Mouse (Mus musculus): ENCODE results near the gene Inf2.

Gene Inf2

DNA sequence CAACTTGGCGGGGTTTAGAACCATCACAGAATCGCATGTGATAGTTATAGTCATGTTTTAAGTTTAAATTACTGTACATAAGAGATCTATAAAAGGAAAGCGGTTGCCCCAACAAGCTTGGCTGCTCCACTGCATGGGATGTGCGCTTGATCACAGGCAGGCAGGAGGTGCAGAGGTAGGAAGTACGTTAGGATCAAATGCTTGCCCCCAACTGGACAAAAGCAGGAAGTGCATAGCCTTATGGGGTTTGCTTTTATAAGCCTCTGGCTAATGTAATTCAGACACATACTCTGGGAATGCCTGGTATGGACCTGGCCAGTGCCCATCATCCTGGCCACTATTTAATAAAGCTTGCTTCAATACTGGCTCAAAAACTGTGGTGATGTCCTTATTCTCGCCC lies 17.5 kb upstream of the Inf2 start:
- DNase-seq = no peak

DNA sequence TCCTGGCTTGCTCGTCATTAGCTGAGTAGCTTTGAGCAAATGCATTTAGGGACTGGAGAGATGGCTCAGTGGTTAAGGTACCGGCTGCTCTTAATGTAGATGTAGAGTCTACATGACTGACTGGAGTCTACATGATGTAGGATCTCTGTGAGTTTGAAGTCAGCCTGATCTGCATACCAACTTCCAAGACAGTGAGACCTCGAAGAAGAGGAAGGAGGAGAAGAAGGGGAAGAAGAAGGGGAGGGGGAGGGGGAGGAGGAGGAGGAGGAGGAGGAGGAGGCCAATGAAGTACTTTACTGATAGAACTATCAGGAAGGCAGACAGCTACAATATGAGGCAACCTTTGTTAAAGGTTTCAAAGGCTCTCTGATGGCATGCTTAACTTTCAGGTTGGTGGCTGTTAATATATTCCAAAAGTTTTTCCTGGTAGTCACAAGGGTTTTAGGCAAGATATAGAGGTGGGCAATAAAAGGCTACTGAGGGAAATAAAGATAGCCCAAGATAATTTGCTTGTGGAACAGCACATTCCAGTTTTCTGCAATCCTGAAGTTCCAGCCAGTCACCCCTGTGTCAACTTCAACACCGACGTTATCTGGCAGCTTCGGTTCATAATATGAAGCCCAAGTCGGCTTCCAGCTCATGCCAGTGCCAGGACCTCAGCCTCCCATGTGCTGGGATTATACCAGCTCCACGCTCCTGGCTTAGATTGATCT lies 13.2 kb upstream of the Inf2 start:
- DNase-seq = no peak

DNA sequence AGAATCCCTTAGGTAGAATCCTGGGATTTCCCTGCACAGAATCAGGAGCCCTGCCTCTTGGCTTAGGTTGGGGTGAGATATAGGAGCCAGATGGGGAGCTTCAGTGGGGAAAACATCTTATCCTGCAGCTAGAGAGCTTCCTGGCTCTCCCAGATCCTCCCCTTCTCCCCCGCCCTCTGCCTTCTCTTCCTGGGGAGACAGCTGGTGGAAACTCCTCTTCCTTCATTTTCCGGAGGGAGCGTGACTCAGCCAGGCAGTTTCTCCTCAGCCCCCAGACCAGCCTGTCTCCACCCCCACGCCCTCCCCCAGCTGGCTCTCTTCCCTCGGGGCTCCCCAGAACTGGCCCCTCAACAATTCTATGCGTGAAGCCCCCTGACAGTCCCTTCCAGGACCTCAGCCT lies 12.2 kb upstream of the Inf2 start:
- DNase-seq = no peak

DNA sequence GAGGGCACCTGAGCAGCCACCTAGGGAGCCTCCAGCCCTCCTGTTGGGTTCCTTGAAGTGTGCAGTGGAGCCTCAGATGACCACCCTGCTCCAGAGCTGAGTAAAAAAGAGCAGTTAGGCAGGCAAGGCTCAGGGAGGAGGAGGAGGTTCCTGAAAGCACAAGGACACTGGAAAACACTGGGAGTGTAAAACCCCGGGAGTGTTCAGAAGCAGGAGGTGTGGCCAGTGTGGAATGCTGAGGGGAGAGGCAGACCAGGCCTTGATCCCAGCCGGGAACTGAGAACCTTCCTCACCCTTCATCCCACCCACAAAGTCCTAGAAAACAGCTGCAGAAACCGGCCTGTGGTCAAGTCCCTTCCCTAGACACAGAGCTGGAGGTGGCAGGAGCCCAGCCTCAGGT lies 11.8 kb upstream of the Inf2 start:
- no peak for DNase-seq

GRCm38 (mm10) chr12:112578296-112579090 lies 10.1 kb upstream of the Inf2 start:
- no peak for DNase-seq

GRCm38 (mm10) chr12:112579430-112579829 lies 9.2 kb upstream of the Inf2 start:
- no peak for DNase-seq

- DNase-seq = no peak
These were observed 8.7 kb upstream of the Inf2 start for GRCm38 (mm10) chr12:112579926-112580325.

DNA sequence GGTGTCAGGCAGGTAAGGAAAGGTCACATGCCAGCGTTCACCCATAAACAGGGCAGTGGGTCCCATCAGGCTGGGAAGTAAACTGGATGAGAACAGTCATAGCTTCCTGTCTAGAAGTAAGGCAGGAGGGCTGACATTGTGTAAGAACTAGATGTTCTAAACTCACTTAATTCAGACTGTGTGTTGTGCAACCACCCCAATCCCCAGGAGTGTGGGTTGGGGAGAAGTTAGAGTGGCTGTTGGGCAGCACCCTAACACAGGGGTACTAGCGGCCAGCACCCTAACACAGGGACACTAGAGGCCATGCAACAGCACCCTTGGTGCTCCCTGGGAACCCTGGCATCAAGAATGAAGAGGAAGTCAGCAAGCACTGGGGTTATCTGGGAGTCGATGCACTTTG lies 7.5 kb upstream of the Inf2 start:
- no peak for DNase-seq

DNA sequence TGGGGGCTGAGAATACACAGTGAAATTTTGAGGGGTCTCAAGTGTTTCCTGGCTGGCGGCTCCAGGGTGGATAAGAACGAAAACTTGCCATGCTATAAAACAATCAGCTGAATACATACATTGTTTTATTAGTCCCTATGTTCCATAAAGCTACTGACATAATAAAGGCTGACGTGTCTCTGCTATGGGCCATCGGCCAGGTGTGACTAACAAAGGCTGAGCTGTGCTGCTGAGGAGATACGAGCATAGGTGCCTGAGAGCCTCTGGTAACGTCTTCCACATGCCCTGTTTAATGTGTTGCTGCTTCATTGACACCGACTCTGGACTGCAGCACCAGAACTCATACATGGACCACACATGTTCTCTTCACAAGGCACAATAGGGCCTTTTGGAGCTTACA lies 3.6 kb upstream of the Inf2 start:
- no peak for DNase-seq

DNA sequence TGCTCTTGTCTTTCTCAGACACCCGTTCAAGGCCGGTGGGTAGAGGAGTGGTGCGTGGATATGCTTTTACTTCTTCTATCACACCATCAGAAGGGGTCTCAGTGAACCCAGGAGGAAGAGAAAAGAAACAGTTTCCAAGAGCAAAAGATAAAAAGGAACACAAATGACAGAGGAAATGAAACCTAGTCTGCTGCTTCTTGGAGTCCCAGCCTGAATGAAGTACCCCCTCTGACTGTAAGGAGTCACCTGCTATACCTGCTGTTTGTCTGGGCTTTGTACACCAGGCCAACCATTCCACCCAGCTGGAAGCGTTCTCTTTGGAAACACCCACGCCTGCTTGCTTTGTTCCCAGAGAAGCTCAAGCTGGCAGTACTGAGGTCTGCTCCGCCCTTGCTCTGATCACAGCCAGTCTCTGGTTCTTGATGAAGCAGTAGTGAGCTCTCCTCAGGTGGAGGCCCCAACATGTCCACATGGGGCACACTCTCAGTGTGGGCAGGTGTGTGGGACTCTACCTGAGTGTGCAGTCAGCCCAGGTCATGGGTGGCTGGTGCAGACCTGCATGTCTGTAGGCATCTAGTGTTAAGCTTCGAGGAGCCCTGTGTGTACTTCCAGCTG lies 2.6 kb upstream of the Inf2 start:
- no peak for DNase-seq

DNA sequence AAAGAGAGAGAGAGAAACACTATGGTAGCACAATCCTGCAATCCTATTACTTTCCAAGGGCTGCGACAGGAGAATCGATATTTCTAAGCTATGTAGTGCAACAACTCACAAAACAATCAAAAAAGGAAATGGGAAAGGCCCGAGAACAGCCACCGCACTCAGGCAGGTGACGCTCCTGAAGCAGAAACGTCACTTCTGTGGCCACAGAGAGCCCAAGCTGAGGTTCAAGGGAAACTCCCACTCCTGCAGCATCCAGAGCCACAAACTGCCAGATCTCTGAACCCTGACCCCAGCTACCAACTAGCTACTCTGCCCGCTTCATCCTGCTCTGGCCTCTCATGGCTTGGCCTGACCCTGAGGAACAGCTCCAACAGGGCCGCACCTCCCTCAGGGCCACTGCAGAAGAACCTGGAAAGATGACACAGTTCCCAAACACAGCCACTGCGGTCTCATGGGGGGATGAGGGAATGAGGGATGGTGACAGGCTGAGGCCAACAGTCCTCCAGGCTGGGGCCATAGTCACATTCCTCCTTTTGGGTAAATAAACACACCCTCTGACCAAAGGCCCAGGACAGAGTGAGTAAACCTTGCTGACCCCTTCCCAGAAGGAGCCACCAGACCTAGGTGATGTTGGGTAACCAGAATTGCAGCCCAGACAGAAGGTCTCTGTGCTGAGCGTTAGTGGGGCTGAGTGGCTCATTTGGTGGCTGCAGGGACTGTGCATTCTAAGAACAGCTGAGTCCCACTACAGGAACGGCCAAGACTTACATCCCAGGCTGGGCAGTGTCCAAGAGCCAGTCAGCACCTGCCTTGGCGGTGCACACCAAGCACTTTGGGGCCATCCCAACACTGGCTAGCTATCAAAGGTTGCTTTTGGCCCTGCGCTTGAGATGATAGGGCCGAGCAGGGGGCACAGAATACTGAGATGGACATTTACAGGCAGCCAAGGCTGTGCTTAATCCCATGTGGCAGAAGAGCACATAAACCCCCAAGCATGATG lies 1.2 kb upstream of the Inf2 start:
- DNase-seq = no peak

DNA sequence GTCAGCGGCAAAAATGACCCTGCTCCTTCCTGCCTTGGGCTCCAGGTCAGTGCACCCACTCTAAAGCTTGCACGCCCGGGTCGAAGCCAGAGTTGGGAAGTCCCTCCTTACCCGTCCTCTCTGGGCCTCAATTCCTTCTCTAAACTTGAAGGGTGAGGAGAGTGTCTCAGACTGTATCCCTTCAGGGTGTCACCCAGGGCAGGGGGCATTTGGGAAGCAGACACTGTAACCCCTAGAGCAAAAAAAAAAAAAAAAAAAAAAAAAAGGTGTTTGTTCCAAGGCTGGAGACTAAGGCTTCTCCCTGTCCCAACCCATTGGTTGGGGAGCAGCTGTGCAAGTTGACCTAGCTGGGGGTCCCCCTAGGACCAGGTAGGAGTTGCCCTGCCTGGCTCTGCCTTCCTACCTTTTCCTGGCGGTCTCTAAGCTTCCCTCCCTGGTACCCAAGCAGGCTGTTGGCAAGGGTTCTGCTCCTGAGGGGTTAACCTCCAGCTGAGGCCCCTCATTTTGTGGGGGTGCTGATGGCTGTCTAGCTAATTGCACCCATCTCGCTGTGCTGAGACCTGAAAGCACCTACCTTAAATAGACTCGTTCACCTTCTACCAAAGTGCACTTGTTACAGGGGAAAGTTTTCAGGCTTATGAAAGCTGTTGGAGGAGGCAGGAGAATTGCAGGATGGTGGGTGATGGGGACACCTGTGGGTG lies 1.1 kb downstream of the Inf2 start:
- no peak for DNase-seq

GRCm38 (mm10) chr12:112590566-112591239 lies 2.1 kb downstream of the Inf2 start:
- no peak for DNase-seq

DNA sequence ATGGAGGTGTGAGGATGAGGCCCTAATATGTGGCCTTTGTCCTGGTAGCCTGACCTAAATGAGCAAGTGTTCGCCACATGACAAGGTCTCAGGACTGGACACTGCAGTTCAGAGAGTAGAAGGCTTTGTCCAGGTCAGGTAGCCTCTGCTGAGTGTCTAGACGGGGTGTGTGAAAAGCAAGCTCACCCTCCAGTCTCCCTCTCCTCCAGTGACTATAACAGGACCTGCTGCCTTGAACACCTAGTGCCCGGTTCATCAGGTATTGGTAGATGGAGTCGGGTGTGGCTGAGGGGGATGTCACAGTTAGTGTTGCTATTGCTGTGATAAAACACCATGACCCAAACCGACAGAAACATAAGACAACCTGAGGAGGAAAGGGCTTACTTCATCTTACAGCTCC lies 2.7 kb downstream of the Inf2 start:
- no peak for DNase-seq

GRCm38 (mm10) chr12:112591730-112592129 lies 3.1 kb downstream of the Inf2 start:
- no peak for DNase-seq

DNA sequence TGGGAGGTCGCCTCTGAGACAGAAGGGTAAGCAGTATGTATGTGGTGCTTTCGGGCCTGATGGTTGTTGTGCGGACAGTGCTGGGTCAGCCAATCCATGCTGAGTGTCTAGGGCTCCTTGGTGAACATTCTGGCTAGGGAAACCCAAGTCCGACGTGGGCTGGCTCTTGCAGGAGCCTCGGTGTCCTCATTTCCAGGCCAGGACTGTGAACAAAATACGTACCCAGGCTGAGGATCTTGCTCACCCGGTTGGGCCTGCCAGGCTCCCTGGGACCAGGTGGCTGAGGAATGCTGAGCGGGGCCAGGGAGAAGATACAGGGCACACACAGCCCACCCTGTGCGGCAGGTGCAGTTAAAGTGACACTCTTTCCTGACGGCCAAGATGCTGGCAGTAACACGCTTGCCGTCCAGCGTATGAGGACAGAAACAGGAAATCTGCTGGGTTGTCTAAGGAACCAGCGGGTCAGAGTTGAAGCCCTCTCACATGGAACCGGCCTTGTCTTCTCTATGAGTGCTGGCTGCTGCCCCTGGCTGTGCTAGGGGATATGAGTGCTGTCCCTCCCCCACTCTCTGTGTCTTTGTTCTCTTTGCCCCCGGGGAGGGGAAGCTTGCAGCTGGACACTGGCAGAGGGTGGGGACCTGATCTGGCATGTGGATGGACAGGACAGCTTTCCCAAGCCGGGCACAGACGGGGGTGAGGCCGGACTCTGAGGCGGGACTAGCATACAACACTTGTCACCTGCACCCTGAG lies 4.6 kb downstream of the Inf2 start:
- no peak for DNase-seq

DNA sequence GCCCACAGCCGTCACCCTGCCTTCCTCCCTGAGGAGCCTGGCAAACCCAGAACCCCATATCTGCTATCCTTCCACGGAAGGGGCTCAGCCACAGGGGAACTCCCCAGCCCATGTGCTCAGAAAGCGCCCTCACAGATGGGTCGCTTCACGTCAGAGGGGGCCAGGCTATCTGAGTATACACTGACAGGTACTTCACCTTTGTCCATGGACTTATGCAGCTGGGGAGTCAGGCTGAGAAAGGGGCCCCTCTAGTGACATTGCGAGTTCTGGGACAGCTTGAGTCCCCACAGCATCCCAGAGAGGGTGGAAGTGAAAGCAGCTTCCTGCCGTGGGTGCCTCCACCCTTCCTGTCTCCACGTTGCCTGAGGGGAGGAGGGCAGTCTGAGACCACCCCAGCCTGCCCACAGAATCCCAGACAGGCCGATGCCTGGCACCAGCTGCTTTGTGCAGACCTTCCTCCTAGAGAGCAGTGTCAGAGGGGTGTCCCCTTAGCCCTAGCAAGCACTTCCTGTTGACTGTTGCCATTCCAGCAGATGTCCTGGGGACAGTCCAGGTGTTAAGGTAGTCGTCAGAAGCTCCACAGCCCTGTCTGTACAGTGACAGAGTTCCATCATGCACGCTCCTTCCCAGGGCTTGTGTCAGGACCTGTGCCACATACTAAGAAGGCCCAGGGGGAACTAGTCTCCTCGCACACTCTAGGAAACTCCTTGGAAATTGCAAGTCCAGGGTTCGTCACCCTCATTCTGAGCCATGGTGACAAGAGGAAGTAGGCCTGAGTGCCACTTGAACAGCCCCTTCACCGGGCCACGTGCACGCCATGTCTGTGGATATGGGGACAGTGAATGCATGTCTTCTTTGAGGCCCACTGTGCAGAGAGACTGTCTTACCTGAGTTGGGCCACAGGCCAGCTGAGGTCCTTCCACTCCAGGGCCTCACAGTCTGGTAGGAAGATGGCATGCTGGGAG lies 5.6 kb downstream of the Inf2 start:
- no peak for DNase-seq

- DNase-seq = no peak
These were observed 6.4 kb downstream of the Inf2 start for GRCm38 (mm10) chr12:112594989-112595388.

DNA sequence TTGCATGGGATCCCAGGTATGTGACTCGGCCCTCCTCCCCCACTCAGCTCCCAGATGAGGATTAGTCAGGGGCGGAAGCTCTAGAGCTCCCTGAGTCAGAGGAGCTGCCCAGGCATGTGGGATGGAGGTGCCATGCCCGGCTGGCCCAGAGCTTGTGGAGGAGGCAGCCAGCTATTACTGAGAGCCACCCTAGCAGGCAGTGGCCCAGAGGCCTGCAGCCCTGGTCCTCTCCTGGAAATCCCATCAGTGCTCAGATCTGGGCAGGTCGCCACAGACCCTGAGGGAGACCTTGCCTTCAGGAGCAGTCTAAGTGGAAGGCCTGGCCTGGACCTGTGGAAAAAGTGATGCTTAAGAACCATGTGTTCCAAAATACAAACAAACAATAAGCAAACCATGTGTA lies 7.0 kb downstream of the Inf2 start:
- no peak for DNase-seq

GRCm38 (mm10) chr12:112596454-112596853 lies 7.9 kb downstream of the Inf2 start:
- DNase-seq = no peak

Measured in kidney, adult 8-10 months (tissue).